Mouse (Mus musculus): Measurements from ENCODE around the gene Siah3.

DNA sequence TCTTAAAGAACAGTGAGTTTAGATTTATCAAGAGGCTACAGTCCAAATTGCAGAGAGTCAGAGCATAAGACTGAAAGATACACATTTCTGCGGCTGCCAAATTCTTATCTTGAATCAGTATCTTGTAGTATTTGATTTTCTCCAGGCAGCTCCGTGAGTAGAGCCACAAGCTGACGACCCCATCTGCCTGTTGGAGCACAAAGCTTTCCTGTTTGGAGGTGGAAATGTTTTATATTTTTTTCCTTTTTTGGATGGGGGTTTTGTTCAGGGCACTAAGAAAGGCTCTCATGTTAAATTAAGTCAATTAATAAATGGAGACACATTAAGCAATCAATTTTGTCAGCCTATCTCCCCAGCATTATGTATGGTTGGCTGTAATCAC is 430 bp upstream of the Siah3 start:
- TF ChIP-seq CTCF (conservative IDR thresholded peaks at IDR 0.05; ENCODE audit: low read length) = no peak
- no peak for TF ChIP-seq NANOG (IDR thresholded peaks at IDR 0.05; ENCODE audit: borderline replicate concordance, low read length)
- TF ChIP-seq POU5F1 (IDR thresholded peaks at IDR 0.05; ENCODE audit: borderline replicate concordance, low read length) = no peak

All from E14TG2a.4 (cell line).